Mouse (Mus musculus) testis, adult 2 months (tissue): ENCODE measurements around the gene Vipr2. TPM values are rescaled to one million over a fixed set of nuclear protein-coding genes. Genes with fewer than 3 reads are reported as not detected.

Experiments used
- H3K27ac ChIP-seq: fragments of 200-500 bp; 2 replicates; pipeline ENCODE4 v1.5.1; 2012; ENCODE audit warnings: low read depth, low read length; ENCODE audit not compliant: control insufficient read depth, insufficient read depth
- H3K27me3 ChIP-seq: fragments of 200-500 bp; 2 replicates; pipeline ENCODE4 v1.6.1; 2012; ENCODE audit warnings: mild to moderate bottlenecking, low read length, moderate library complexity; ENCODE audit not compliant: control insufficient read depth, insufficient read depth
- H3K36me3 ChIP-seq: fragments of 200-500 bp; 2 replicates; pipeline ENCODE4 v1.6.1; 2012; ENCODE audit warnings: mild to moderate bottlenecking, low read length; ENCODE audit not compliant: control insufficient read depth, insufficient read depth
- H3K4me1 ChIP-seq: fragments of 200-500 bp; 2 replicates; pipeline ENCODE4 v1.6.1; 2012; ENCODE audit warnings: low read length; ENCODE audit not compliant: control insufficient read depth, insufficient read depth
- H3K4me3 ChIP-seq: fragments of 200-500 bp; 2 replicates; pipeline ENCODE4 v1.5.1; 2012; ENCODE audit warnings: low read depth, mild to moderate bottlenecking, low read length, moderate library complexity, mixed read lengths; ENCODE audit not compliant: control insufficient read depth
- CTCF ChIP-seq: fragments of 200-500 bp; IDR thresholded peaks from 2 replicates; pipeline ENCODE4 v1.5.1; 2012; ENCODE audit warnings: low read depth, mild to moderate bottlenecking, inconsistent platforms, low read length, moderate library complexity; ENCODE audit not compliant: control insufficient read depth, insufficient read depth, insufficient replicate concordance
- POLR2A ChIP-seq: fragments of 200-500 bp; IDR thresholded peaks from 2 replicates; pipeline ENCODE4 v1.6.1; 2012; ENCODE audit warnings: low read depth, mild to moderate bottlenecking, inconsistent platforms, low read length, moderate library complexity; ENCODE audit not compliant: control insufficient read depth
- polyA plus RNA-seq: library from polyadenylated mRNA; depleted of rRNA; stranded (reverse); fragments of >200 nt; gene quantifications from 2 replicates; pipeline ENCODE4 v1.2.3, GENCODE M21; 2012

The Vipr2 gene
- polyA plus RNA-seq, 1 experiment, result 0.23 TPM

DNA sequence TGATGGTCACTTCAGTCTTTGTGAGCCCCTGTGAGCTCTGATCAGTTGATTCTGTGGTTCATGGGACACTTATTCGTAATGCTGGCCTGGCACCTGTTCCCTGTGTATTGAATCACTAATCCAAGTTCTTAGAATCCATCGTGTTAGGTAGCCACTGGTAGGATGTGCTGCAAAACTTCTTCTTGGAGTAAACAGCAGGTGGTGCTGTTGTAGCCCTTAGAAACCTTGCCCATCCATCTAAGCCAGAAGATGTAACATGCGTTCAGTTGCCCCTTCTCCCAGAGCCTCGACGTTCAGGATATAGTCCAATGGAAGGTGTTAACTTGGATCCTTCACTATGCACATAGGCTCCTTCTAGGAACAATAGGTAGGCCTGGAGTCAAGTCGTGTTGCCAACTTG, 27.8 kb upstream of the Vipr2 start:
- Histone ChIP-seq H3K4me1 (peaks cover 3% of the 10 kb centered on the region), H3K27ac (no peak overlapping the region), H3K36me3 (no peaks in the 10 kb centered on the region; the same call in 1 of the 2 replicates), H3K27me3 (no peaks in the 10 kb centered on the region), H3K4me3 (no peak overlapping the region)
- no peak for TF ChIP-seq CTCF
- TF ChIP-seq POLR2A, result no peak

GRCm38 (mm10) chr12:116054342-116054741, 23.2 kb upstream of the Vipr2 start:
- H3K27me3 ChIP-seq, result no peaks in the 10 kb centered on the region
- no peak for TF ChIP-seq CTCF
- no peak for TF ChIP-seq POLR2A
- no peaks in the 10 kb centered on the region; the same call in 1 of the 2 replicates for H3K36me3 ChIP-seq
- no peak overlapping the region for H3K27ac ChIP-seq
- no peaks in the 10 kb centered on the region for H3K4me1 ChIP-seq
- no peak overlapping the region for H3K4me3 ChIP-seq

- Histone ChIP-seq H3K4me3 (no peak overlapping the region), H3K36me3 (no peaks in the 10 kb centered on the region; the same call in 1 of the 2 replicates), H3K27ac (no peak overlapping the region), H3K27me3 (no peaks in the 10 kb centered on the region), H3K4me1 (no peaks in the 10 kb centered on the region)
- TF ChIP-seq CTCF, result no peak
Measured at GRCm38 (mm10) chr12:116056112-116056511, 21.4 kb upstream of the Vipr2 start.

DNA sequence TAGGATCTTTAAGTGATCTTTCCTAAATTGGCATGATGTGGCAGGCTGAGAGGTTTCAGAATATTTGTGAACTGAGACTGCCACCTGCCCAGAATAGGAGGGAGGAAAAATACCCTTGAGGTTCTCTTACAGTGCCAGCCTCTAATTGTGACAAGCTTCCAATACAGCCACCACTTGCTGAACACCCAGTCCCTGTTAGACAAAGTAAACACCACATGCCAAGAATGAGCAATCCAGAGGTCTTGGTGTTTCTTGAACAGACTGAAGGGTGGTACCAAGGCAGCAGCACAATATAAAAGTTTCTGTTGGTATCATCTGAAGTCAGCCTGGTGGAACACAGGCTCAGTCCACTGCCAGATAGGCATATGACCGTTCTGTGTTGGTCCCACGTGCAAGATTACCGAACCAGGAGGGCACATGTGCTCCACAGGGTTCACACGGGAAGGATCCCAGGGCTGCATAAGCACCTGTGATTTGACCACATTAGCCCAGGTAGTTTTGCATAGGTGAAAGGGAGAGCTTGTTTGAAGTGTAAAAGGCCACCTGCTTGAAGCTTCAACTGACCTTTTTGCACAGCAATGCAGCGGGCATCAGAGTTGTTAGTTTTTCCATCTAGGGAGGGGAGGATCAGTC, 15.8 kb upstream of the Vipr2 start:
- H3K4me1 ChIP-seq, result no peaks in the 10 kb centered on the region
- no peaks in the 10 kb centered on the region for H3K27me3 ChIP-seq
- H3K27ac ChIP-seq, result no peak overlapping the region
- H3K4me3 ChIP-seq, result no peak overlapping the region
- H3K36me3 ChIP-seq, result no peaks in the 10 kb centered on the region
- TF ChIP-seq POLR2A, result no peak
- TF ChIP-seq CTCF, result no peak

DNA sequence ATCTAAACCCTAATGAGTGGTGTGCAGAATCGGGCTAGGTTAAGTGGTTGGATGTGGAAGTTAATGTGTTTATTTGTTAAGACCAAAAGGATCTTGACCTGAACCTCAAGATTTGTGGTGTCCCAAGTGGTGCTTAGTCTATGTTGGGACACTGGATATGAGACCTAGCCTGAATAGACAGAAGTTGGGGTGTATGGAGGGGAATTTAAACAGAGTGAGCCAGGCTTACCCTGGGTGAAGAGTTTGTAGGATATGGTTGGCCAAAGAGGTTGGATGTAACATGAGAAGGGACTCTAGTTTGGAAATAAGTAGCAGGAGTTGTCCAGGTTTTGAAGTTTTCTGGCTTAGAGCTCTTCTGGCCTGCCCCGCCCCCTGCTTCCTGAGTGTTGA, 15.3 kb upstream of the Vipr2 start:
- Histone ChIP-seq H3K4me1 (no peaks in the 10 kb centered on the region), H3K36me3 (no peaks in the 10 kb centered on the region), H3K4me3 (no peak overlapping the region), H3K27ac (no peak overlapping the region), H3K27me3 (no peaks in the 10 kb centered on the region)
- TF ChIP-seq POLR2A (no peak), CTCF (no peak)

DNA sequence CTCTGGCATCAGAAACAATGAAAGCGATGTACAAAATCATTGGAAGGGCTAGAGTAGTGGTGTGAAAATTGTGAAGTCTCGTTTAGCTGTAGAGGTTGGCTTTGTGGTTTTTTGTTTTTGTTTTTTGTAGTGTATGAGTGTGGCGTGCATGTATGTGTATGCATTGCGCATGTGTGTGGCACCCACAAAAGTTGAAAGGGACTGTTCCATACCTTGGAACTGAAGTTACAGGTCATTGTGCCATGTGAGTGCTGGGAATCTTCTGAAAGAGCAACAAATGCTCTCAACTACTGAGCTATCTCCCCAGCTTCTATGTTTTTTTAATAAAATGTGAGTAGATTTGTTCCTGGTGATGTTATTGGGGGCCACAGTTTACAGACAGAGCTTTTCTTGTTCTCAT, 14.5 kb upstream of the Vipr2 start:
- H3K36me3 ChIP-seq, result no peaks in the 10 kb centered on the region
- H3K4me1 ChIP-seq, result no peaks in the 10 kb centered on the region
- TF ChIP-seq CTCF, result no peak
- TF ChIP-seq POLR2A, result no peak
- H3K27ac ChIP-seq, result no peak overlapping the region
- H3K27me3 ChIP-seq, result no peaks in the 10 kb centered on the region
- no peak overlapping the region for H3K4me3 ChIP-seq

GRCm38 (mm10) chr12:116071023-116071422, 6.5 kb upstream of the Vipr2 start:
- H3K27ac ChIP-seq, result no peak overlapping the region
- no peaks in the 10 kb centered on the region for H3K4me1 ChIP-seq
- TF ChIP-seq POLR2A (no peak), CTCF (peak; percentile 13; the same call in 1 of the 2 replicates)
- H3K27me3 ChIP-seq, result no peaks in the 10 kb centered on the region
- H3K36me3 ChIP-seq, result no peaks in the 10 kb centered on the region
- H3K4me3 ChIP-seq, result no peak overlapping the region
